Mouse (Mus musculus) liver, embryonic 14.5 days (tissue): Measurements from ENCODE around the gene Grin2b.

Source experiments
- CTCF ChIP-seq: IDR thresholded peaks from 2 replicates; pipeline ENCODE4 v1.5.1; 2016; ENCODE audit warnings: antibody characterized with exemption, low read depth, control low read depth
- EP300 ChIP-seq: IDR thresholded peaks from 2 replicates; pipeline ENCODE4 v1.6.1; 2016; ENCODE audit warnings: antibody characterized with exemption, low read depth

DNA sequence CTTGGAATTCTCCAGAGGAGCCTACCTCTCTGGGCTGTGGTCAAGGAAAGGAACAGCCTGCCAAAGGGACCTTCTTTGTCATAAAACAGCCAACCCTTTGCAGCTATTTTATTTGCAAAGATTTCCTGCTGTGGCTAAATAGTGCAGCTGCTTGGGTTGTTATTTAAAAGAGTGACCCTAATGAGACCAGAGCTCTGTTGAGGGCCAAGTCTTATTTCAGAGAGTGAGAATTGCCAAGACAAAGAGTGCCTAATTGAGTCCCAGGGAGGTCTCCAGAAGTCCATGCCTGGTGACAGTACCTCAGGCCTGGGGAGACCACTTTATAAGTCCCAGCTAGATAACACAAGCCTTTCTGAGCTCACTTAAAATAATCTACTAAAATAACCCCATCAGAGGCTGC lies 255.6 kb downstream of the Grin2b start:
- TF ChIP-seq CTCF (no peak), EP300 (no peak)
